Mouse (Mus musculus): ENCODE measurements around the gene E030018B13Rik. TPM values are rescaled to one million over a fixed set of nuclear protein-coding genes. Genes with fewer than 3 reads are reported as not detected.

Gene E030018B13Rik
- polyA plus RNA-seq, 1 experiment from 2014 or later: not detected

GRCm38 (mm10) chr7:63911383-63912233 is 5.0 kb upstream of the E030018B13Rik start:
- H3K4me3 ChIP-seq (ENCODE audit: control insufficient read depth in 1 of 2, insufficient read depth in 1 of 2, low read depth in 1 of 2, low read length in 2 of 2): no peak overlapping the region
- H3K4me1 ChIP-seq (ENCODE audit: control insufficient read depth in 2 of 2, insufficient read depth in 2 of 2, low read length in 2 of 2): peaks cover 39 to 68% of the 10 kb centered on the region in 2 experiments
- peak overlapping the region; percentile 48 for H3K9ac ChIP-seq (ENCODE audit: low read length)
- H3K9me3 ChIP-seq (ENCODE audit: control insufficient read depth, low read length): no peaks in the 10 kb centered on the region
- peak; percentile 52 for ATAC-seq (ENCODE audit: insufficient number of reproducible peaks, insufficient read depth, low FRiP score, low read depth)
- H3K27me3 ChIP-seq (ENCODE audit: control insufficient read depth, insufficient read depth, low read length): no peaks in the 10 kb centered on the region
- 36% methylated on average over 8 of the region's 8 CpGs for WGBS
- H3K27ac ChIP-seq (replicated peaks in 1 of 2; ENCODE audit: control insufficient read depth in 1 of 2, insufficient read depth in 1 of 2, low read depth in 2 of 2, low read length in 2 of 2): peak overlapping the region; percentile 63 to 80
- H3K36me3 ChIP-seq (ENCODE audit: control insufficient read depth, insufficient read depth, low read length): no peaks in the 10 kb centered on the region
- H3K4me2 ChIP-seq (ENCODE audit: low read length): peak overlapping the region; percentile 36

GRCm38 (mm10) chr7:63912234-63912810 is 4.3 kb upstream of the E030018B13Rik start:
- H3K9me3 ChIP-seq (ENCODE audit: control insufficient read depth, low read length): no peaks in the 10 kb centered on the region
- WGBS: 25% methylated on average over 7 of the region's 7 CpGs
- no peaks in the 10 kb centered on the region for H3K27me3 ChIP-seq (ENCODE audit: control insufficient read depth, insufficient read depth, low read length)
- H3K4me2 ChIP-seq (ENCODE audit: low read length): peak overlapping the region; percentile 36
- no peak overlapping the region for H3K4me3 ChIP-seq (ENCODE audit: control insufficient read depth in 1 of 2, insufficient read depth in 1 of 2, low read depth in 1 of 2, low read length in 2 of 2)
- ATAC-seq (ENCODE audit: insufficient number of reproducible peaks, insufficient read depth, low FRiP score, low read depth): no peak
- no peaks in the 10 kb centered on the region for H3K36me3 ChIP-seq (ENCODE audit: control insufficient read depth, insufficient read depth, low read length)
- peak overlapping the region; percentile 63 to 80 for H3K27ac ChIP-seq (replicated peaks in 1 of 2; ENCODE audit: control insufficient read depth in 1 of 2, insufficient read depth in 1 of 2, low read depth in 2 of 2, low read length in 2 of 2)
- peak overlapping the region; percentile 48 for H3K9ac ChIP-seq (ENCODE audit: low read length)
- peaks cover 39 to 68% of the 10 kb centered on the region in 2 experiments for H3K4me1 ChIP-seq (ENCODE audit: control insufficient read depth in 2 of 2, insufficient read depth in 2 of 2, low read length in 2 of 2)

- Histone ChIP-seq H3K9me3 (ENCODE audit: control insufficient read depth, low read length) (no peaks in the 10 kb centered on the region), H3K4me2 (ENCODE audit: low read length) (no peak overlapping the region), H3K4me3 (ENCODE audit: control insufficient read depth in 1 of 2, insufficient read depth in 1 of 2, low read depth in 1 of 2, low read length in 2 of 2) (no peak overlapping the region), H3K9ac (ENCODE audit: low read length) (no peak overlapping the region), H3K36me3 (ENCODE audit: control insufficient read depth, insufficient read depth, low read length) (no peaks in the 10 kb centered on the region), H3K27ac (replicated peaks in 1 of 2; ENCODE audit: control insufficient read depth in 1 of 2, insufficient read depth in 1 of 2, low read depth in 2 of 2, low read length in 2 of 2) (no peak overlapping the region; a peak in 1 of 4 replicates), H3K4me1 (ENCODE audit: control insufficient read depth in 2 of 2, insufficient read depth in 2 of 2, low read length in 2 of 2) (peaks cover 39 to 72% of the 10 kb centered on the region in 2 experiments), H3K27me3 (ENCODE audit: control insufficient read depth, insufficient read depth, low read length) (no peaks in the 10 kb centered on the region)
- WGBS: 52% methylated on average over 12 of the region's 12 CpGs
- ATAC-seq (ENCODE audit: insufficient number of reproducible peaks, insufficient read depth, low FRiP score, low read depth): no peak
Measured at GRCm38 (mm10) chr7:63912924-63913723, 3.5 kb upstream of the E030018B13Rik start.

GRCm38 (mm10) chr7:63913724-63914692 is 2.6 kb upstream of the E030018B13Rik start:
- Histone ChIP-seq H3K27ac (replicated peaks in 1 of 2; ENCODE audit: control insufficient read depth in 1 of 2, insufficient read depth in 1 of 2, low read depth in 2 of 2, low read length in 2 of 2) (peak overlapping the region in 1 of 2 experiments; percentile 4; a peak in 1 of 4 replicates), H3K9ac (ENCODE audit: low read length) (no peak overlapping the region; the same call in 1 of the 2 replicates), H3K27me3 (ENCODE audit: control insufficient read depth, insufficient read depth, low read length) (no peaks in the 10 kb centered on the region), H3K36me3 (ENCODE audit: control insufficient read depth, insufficient read depth, low read length) (no peaks in the 10 kb centered on the region), H3K9me3 (ENCODE audit: control insufficient read depth, low read length) (no peaks in the 10 kb centered on the region), H3K4me2 (ENCODE audit: low read length) (no peak overlapping the region), H3K4me1 (ENCODE audit: control insufficient read depth in 2 of 2, insufficient read depth in 2 of 2, low read length in 2 of 2) (peaks cover 33 to 65% of the 10 kb centered on the region in 2 experiments), H3K4me3 (ENCODE audit: control insufficient read depth in 1 of 2, insufficient read depth in 1 of 2, low read depth in 1 of 2, low read length in 2 of 2) (no peak overlapping the region)
- 39% methylated on average over 10 of the region's 10 CpGs for WGBS
- no peak for ATAC-seq (ENCODE audit: insufficient number of reproducible peaks, insufficient read depth, low FRiP score, low read depth)

- Histone ChIP-seq H3K27me3 (ENCODE audit: control insufficient read depth, insufficient read depth, low read length) (no peaks in the 10 kb centered on the region), H3K27ac (replicated peaks in 1 of 2; ENCODE audit: control insufficient read depth in 1 of 2, insufficient read depth in 1 of 2, low read depth in 2 of 2, low read length in 2 of 2) (no peak overlapping the region)
Measured at GRCm38 (mm10) chr7:63914891-63915290, 1.8 kb upstream of the E030018B13Rik start.

GRCm38 (mm10) chr7:63917693-63918092 is 1.0 kb downstream of the E030018B13Rik start:
- Histone ChIP-seq H3K27ac (replicated peaks in 1 of 2; ENCODE audit: control insufficient read depth in 1 of 2, insufficient read depth in 1 of 2, low read depth in 2 of 2, low read length in 2 of 2) (no peak overlapping the region), H3K4me1 (ENCODE audit: control insufficient read depth in 2 of 2, insufficient read depth in 2 of 2, low read length in 2 of 2) (peaks cover 17 to 57% of the 10 kb centered on the region in 2 experiments), H3K9ac (ENCODE audit: low read length) (no peak overlapping the region), H3K4me2 (ENCODE audit: low read length) (no peak overlapping the region), H3K36me3 (ENCODE audit: control insufficient read depth, insufficient read depth, low read length) (no peaks in the 10 kb centered on the region), H3K9me3 (ENCODE audit: control insufficient read depth, low read length) (no peaks in the 10 kb centered on the region), H3K4me3 (ENCODE audit: control insufficient read depth in 1 of 2, insufficient read depth in 1 of 2, low read depth in 1 of 2, low read length in 2 of 2) (no peak overlapping the region), H3K27me3 (ENCODE audit: control insufficient read depth, insufficient read depth, low read length) (no peaks in the 10 kb centered on the region)
- 65% methylated on average over 6 of the region's 6 CpGs for WGBS
- ATAC-seq (ENCODE audit: insufficient number of reproducible peaks, insufficient read depth, low FRiP score, low read depth): no peak

More at GRCm38 (mm10) chr7:63914891-63915290, 1.8 kb upstream of the E030018B13Rik start:
- no peak for ATAC-seq (ENCODE audit: insufficient number of reproducible peaks, insufficient read depth, low FRiP score, low read depth)
- no peak overlapping the region for H3K4me2 ChIP-seq (ENCODE audit: low read length)
- no peak overlapping the region for H3K4me3 ChIP-seq (ENCODE audit: control insufficient read depth in 1 of 2, insufficient read depth in 1 of 2, low read depth in 1 of 2, low read length in 2 of 2)
- H3K4me1 ChIP-seq (ENCODE audit: control insufficient read depth in 2 of 2, insufficient read depth in 2 of 2, low read length in 2 of 2): peaks cover 39 to 66% of the 10 kb centered on the region in 2 experiments
- H3K9me3 ChIP-seq (ENCODE audit: control insufficient read depth, low read length): no peaks in the 10 kb centered on the region
- no peak overlapping the region for H3K9ac ChIP-seq (ENCODE audit: low read length)
- WGBS: 87% methylated on average over 2 of the region's 2 CpGs
- no peaks in the 10 kb centered on the region for H3K36me3 ChIP-seq (ENCODE audit: control insufficient read depth, insufficient read depth, low read length)

Measured in heart, embryonic 14.5 days (tissue).